Mouse (Mus musculus) liver, postnatal 0 days (tissue): Measurements from ENCODE around the gene Ccna2. TPM values are rescaled to one million over a fixed set of nuclear protein-coding genes. Genes with fewer than 3 reads are reported as not detected.

Experiments
- ATAC-seq: fragments of 200-750 bp; cut with Nextera tagmentation; 2 replicates; pipeline ENCODE4 v1.8.0; 2017; ENCODE audit warnings: mild to moderate bottlenecking, moderate library complexity
- DNase-seq: peaks from one replicate; pipeline ENCODE4 v3.0.0-alpha.2; 2016
- H3K27ac ChIP-seq: fragments of 300-500 bp; sonication (generic); 2 replicates; pipeline ENCODE4 v1.5.1; 2014; ENCODE audit warnings: antibody characterized with exemption, moderate library complexity, mild to moderate bottlenecking, low read depth
- H3K27me3 ChIP-seq: fragments of 300-500 bp; sonication (generic); 2 replicates; pipeline ENCODE4 v1.6.1; 2014; ENCODE audit warnings: low read length, control low read depth, mixed read lengths; ENCODE audit not compliant: insufficient read depth
- H3K36me3 ChIP-seq: fragments of 300-500 bp; sonication (generic); replicated peaks from 2 replicates; pipeline ENCODE4 v1.6.1; 2014; ENCODE audit warnings: mild to moderate bottlenecking, control low read depth, low read length, moderate library complexity, mixed read lengths; ENCODE audit not compliant: insufficient read depth
- H3K4me1 ChIP-seq: fragments of 300-500 bp; sonication (generic); 2 replicates; pipeline ENCODE4 v1.6.1; 2014; ENCODE audit warnings: antibody characterized with exemption, mild to moderate bottlenecking, control low read depth; ENCODE audit not compliant: insufficient read depth
- H3K4me2 ChIP-seq: fragments of 300-500 bp; sonication (generic); 2 replicates; pipeline ENCODE4 v1.6.1; 2014; ENCODE audit warnings: low read depth, mild to moderate bottlenecking, low read length, moderate library complexity, mixed read lengths
- H3K4me3 ChIP-seq: fragments of 300-500 bp; sonication (generic); 2 replicates; pipeline ENCODE4 v1.5.1; 2014; ENCODE audit warnings: low read depth, low read length
- H3K9ac ChIP-seq: fragments of 300-500 bp; sonication (generic); replicated peaks from 2 replicates; pipeline ENCODE4 v1.6.1; 2014; ENCODE audit warnings: mild to moderate bottlenecking, moderate library complexity
- H3K9me3 ChIP-seq: fragments of 300-500 bp; sonication (generic); 2 replicates; pipeline ENCODE4 v1.6.1; 2016; ENCODE audit warnings: mild to moderate bottlenecking, control low read depth, low read length, mixed read lengths
- CTCF ChIP-seq: sonication (generic); IDR thresholded peaks from 2 replicates; pipeline ENCODE4 v1.5.1; 2016; ENCODE audit warnings: antibody characterized with exemption, low read depth
- EP300 ChIP-seq: IDR thresholded peaks from 2 replicates; pipeline ENCODE4 v1.6.1; 2016; ENCODE audit warnings: antibody characterized with exemption, low read depth, mild to moderate bottlenecking
- WGBS: fragments of 180-500 bp; shearing (Covaris S2); extraction: QIAGEN DNeasy Blood & Tissue Kit; methylation state at CpG from one replicate; pipeline ENCODE4 v1.1.7; 2014; ENCODE audit not compliant: insufficient replicate concordance; 5-methylcytosine and 5-hydroxymethylcytosine counted together
- polyA plus RNA-seq: library from polyadenylated mRNA; unstranded; fragments of >200 nt; fragmentation: Nextera tagmentation; extraction: Ambion mirVana; gene quantifications from 2 replicates; pipeline ENCODE4 v1.2.1, GENCODE M21; 2015

Ccna2 gene
- polyA plus RNA-seq, 1 experiment from 2014 or later: 96.3 TPM

GRCm38 (mm10) chr3:36541399-36541798 is 30.6 kb downstream of the Ccna2 start:
- no peak for ATAC-seq
- Histone ChIP-seq H3K4me1 (no peaks in the 10 kb centered on the region), H3K4me2 (no peak overlapping the region), H3K27me3 (no peaks in the 10 kb centered on the region), H3K9ac (no peak overlapping the region), H3K9me3 (no peaks in the 10 kb centered on the region), H3K36me3 (no peaks in the 10 kb centered on the region), H3K4me3 (no peak overlapping the region), H3K27ac (no peak overlapping the region)
- WGBS: 62% methylated on average over 2 of the region's 2 CpGs
- TF ChIP-seq EP300: no peak
- no peak for TF ChIP-seq CTCF
- DNase-seq: no peak

GRCm38 (mm10) chr3:36540756-36541155 is 31.2 kb downstream of the Ccna2 start:
- TF ChIP-seq CTCF: no peak
- no peak for ATAC-seq
- no peaks in the 10 kb centered on the region for H3K36me3 ChIP-seq
- no peak overlapping the region for H3K27ac ChIP-seq
- H3K4me1 ChIP-seq: no peaks in the 10 kb centered on the region
- no peaks in the 10 kb centered on the region for H3K9me3 ChIP-seq
- H3K4me3 ChIP-seq: no peak overlapping the region
- no peak overlapping the region for H3K4me2 ChIP-seq
- no peaks in the 10 kb centered on the region for H3K27me3 ChIP-seq
- DNase-seq: no peak
- no peak overlapping the region for H3K9ac ChIP-seq
- 58% methylated on average over 2 of the region's 2 CpGs for WGBS

- TF ChIP-seq EP300: no peak
- TF ChIP-seq CTCF: no peak
- no peaks in the 10 kb centered on the region for H3K27me3 ChIP-seq
- no peak overlapping the region for H3K27ac ChIP-seq
- no peak overlapping the region for H3K4me2 ChIP-seq
- H3K4me3 ChIP-seq: no peak overlapping the region
- ATAC-seq (no peak), DNase-seq (no peak)
- H3K9me3 ChIP-seq: no peaks in the 10 kb centered on the region
- H3K9ac ChIP-seq: no peak overlapping the region
- H3K36me3 ChIP-seq: no peaks in the 10 kb centered on the region
- H3K4me1 ChIP-seq: peaks cover 6% of the 10 kb centered on the region
- WGBS: 70% methylated on average over 4 of the region's 4 CpGs
Measured at GRCm38 (mm10) chr3:36537701-36538470, 34.1 kb downstream of the Ccna2 start.

GRCm38 (mm10) chr3:36536041-36536440 is 35.9 kb downstream of the Ccna2 start:
- Histone ChIP-seq H3K4me1 (peaks cover 8% of the 10 kb centered on the region), H3K27ac (no peak overlapping the region), H3K27me3 (no peaks in the 10 kb centered on the region), H3K4me2 (no peak overlapping the region), H3K9ac (no peak overlapping the region), H3K4me3 (no peak overlapping the region), H3K9me3 (no peaks in the 10 kb centered on the region), H3K36me3 (no peaks in the 10 kb centered on the region)
- DNase-seq (no peak), ATAC-seq (no peak)
- 69% methylated on average over 12 of the region's 12 CpGs for WGBS
- TF ChIP-seq EP300 (no peak), CTCF (no peak)

- H3K9me3 ChIP-seq: no peaks in the 10 kb centered on the region
- peak; percentile 33 for ATAC-seq
- no peak overlapping the region for H3K4me3 ChIP-seq
- DNase-seq: no peak
- 0 out of 2 replicates have a peak overlapping the region, but pooled peaks have one; percentile 44 for H3K27ac ChIP-seq
- WGBS: 0% methylated on average over 1 of the region's 1 CpGs
- no peak overlapping the region for H3K4me2 ChIP-seq
- no peaks in the 10 kb centered on the region for H3K36me3 ChIP-seq
- no peak overlapping the region for H3K9ac ChIP-seq
- no peak for TF ChIP-seq EP300
- TF ChIP-seq CTCF: no peak
- H3K27me3 ChIP-seq: no peaks in the 10 kb centered on the region
- H3K4me1 ChIP-seq: peaks cover 8% of the 10 kb centered on the region
Measured at GRCm38 (mm10) chr3:36533201-36533672, 38.7 kb downstream of the Ccna2 start.

GRCm38 (mm10) chr3:36532738-36533137 is 39.2 kb downstream of the Ccna2 start:
- TF ChIP-seq CTCF: no peak
- TF ChIP-seq EP300: no peak
- H3K36me3 ChIP-seq: no peaks in the 10 kb centered on the region
- WGBS: 32% methylated on average over 7 of the region's 7 CpGs
- peak overlapping the region; percentile 68; the same call in 1 of the 2 replicates for H3K4me2 ChIP-seq
- no peak overlapping the region for H3K4me3 ChIP-seq
- H3K9ac ChIP-seq: no peak overlapping the region
- H3K27me3 ChIP-seq: no peaks in the 10 kb centered on the region
- peak; percentile 55; the same call in 1 of the 2 replicates for ATAC-seq
- H3K9me3 ChIP-seq: no peaks in the 10 kb centered on the region
- H3K4me1 ChIP-seq: peaks cover 8% of the 10 kb centered on the region
- H3K27ac ChIP-seq: 0 out of 2 replicates have a peak overlapping the region, but pooled peaks have one; percentile 44
- no peak for DNase-seq
